Mouse (Mus musculus) neural tube, embryonic 13.5 days (tissue): Measurements from ENCODE around the gene Pdia5. TPM values are rescaled to one million over a fixed set of nuclear protein-coding genes. Genes with fewer than 3 reads are reported as not detected.

Experiments used
- ATAC-seq: fragments of 200-750 bp; cut with Nextera tagmentation; 2 replicates; pipeline ENCODE4 v1.8.0; 2017; ENCODE audit warnings: low read depth, mild to moderate bottlenecking, moderate TSS enrichment, moderate library complexity
- H3K27ac ChIP-seq: fragments of 300-500 bp; sonication (generic); replicated peaks from 2 replicates; pipeline ENCODE4 v1.5.1; 2015; ENCODE audit warnings: moderate library complexity, mild to moderate bottlenecking, inconsistent platforms
- H3K27me3 ChIP-seq: fragments of 300-500 bp; sonication (generic); 2 replicates; pipeline ENCODE4 v1.6.1; 2015; ENCODE audit warnings: mild to moderate bottlenecking, inconsistent platforms
- H3K36me3 ChIP-seq: fragments of 300-500 bp; sonication (generic); 2 replicates; pipeline ENCODE4 v1.6.1; 2015; ENCODE audit warnings: mild to moderate bottlenecking, inconsistent platforms
- H3K4me1 ChIP-seq: fragments of 300-500 bp; sonication (generic); replicated peaks from 2 replicates; pipeline ENCODE4 v1.6.1; 2015; ENCODE audit warnings: inconsistent platforms
- H3K4me2 ChIP-seq: fragments of 300-500 bp; sonication (generic); 2 replicates; pipeline ENCODE4 v1.6.1; 2015; ENCODE audit warnings: inconsistent platforms, mild to moderate bottlenecking, moderate library complexity
- H3K4me3 ChIP-seq: fragments of 300-500 bp; sonication (generic); 2 replicates; pipeline ENCODE4 v1.5.1; 2015; ENCODE audit warnings: mild to moderate bottlenecking, inconsistent platforms
- H3K9ac ChIP-seq: fragments of 300-500 bp; sonication (generic); 2 replicates; pipeline ENCODE4 v1.6.1; 2015; ENCODE audit warnings: moderate library complexity, mild to moderate bottlenecking, inconsistent platforms
- H3K9me3 ChIP-seq: fragments of 300-500 bp; sonication (generic); 2 replicates; pipeline ENCODE4 v1.6.1; 2016; ENCODE audit warnings: inconsistent platforms
- WGBS: fragments of 180-500 bp; shearing (Covaris S2); methylation state at CpG from one replicate; pipeline ENCODE4 v1.1.7; 2015; 5-methylcytosine and 5-hydroxymethylcytosine counted together
- polyA plus RNA-seq: library from polyadenylated mRNA; unstranded; fragments of >200 nt; fragmentation: Nextera tagmentation; extraction: Ambion mirVana; gene quantifications from 2 replicates; pipeline ENCODE4 v1.2.1, GENCODE M21; 2015

Pdia5 gene
- polyA plus RNA-seq: 20.3 and 22.7 TPM in 2 replicates

DNA sequence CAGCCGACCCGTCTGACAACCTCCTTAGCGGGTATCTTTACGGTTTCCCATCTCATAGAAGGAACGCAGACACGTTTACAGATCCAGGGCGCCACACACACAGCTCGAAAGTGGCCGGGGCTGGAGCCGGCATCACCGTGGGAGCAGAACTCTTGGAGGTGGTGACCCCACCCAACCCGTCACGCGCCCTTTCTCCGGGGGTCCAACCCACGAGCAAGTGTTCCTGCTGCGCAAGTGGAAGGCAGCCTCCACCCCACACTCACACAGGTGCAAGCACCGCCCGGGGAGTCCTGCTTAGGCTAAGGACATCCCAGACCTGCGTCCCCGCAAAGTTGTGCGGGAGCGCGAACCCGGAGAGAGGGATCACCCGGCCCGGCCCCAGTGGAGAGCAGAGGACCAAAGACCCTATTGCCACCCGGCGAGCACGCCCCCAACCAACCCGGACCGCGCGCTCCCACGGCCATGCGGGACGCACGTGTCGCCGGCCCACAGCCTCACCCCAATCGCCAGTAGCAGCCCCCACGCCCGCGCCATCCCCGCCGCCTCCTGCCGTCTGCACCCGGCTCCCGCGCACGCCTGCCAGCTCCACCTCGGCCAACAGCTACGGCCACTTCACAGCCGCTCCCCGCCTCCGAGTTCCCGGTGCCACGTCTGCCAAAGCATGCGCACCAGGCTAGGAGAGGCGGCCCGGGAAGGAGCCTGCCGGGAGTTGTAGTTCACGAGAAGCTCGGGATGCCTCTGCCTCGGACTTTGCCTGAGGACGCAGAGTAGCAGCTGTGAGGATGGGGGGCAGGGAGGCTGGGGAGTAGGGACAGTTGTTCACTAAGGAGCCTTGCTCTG lies at the start of gene Pdia5:
Pdia5 (minus strand) TSS at position 643 of the 840 bp plus-strand sequence.
- Histone ChIP-seq H3K27ac (no peak within 1 kb of the TSS), H3K36me3 (no peaks in the 10 kb centered on the region), H3K9me3 (no peaks in the 10 kb centered on the region), H3K4me3 (peak within 1 kb of the TSS; percentile 66), H3K4me1 (peaks cover 31% of the 10 kb centered on the region), H3K4me2 (peak within 1 kb of the TSS; percentile 98), H3K9ac (peak within 1 kb of the TSS; percentile 79), H3K27me3 (no peaks in the 10 kb centered on the region; the same call in 1 of the 2 replicates)
- under 1% methylated on average over 60 of the region's 66 CpGs for WGBS
- peak; percentile 94 for ATAC-seq

DNA sequence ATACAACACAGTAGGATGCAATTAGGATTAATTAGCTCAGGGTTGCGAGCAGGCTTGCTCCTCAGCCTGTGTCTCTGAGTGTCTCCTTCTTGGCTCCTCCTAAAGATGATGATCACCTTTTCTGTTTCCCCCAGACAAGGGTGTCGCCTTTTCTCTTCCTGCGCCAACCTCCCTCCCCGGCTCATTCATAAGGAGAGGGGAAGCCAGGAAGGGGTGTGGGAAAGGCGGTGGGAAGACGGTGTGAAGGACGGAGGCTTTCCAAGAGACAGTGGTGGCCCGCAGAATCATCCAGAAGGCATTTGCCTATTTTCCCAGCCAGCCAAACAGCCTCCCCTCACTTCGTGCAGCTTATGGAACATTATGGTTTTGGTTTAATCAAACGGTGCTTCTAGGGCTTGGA lies 48.4 kb upstream of the Pdia5 start:
- Histone ChIP-seq H3K4me3 (no peak overlapping the region), H3K4me1 (peaks cover 43% of the 10 kb centered on the region), H3K27ac (no peak overlapping the region), H3K27me3 (peaks cover 19% of the 10 kb centered on the region), H3K9ac (no peak overlapping the region), H3K36me3 (no peaks in the 10 kb centered on the region), H3K9me3 (no peaks in the 10 kb centered on the region), H3K4me2 (no peak overlapping the region)
- WGBS: 53% methylated on average over 10 of the region's 10 CpGs
- ATAC-seq: no peak

DNA sequence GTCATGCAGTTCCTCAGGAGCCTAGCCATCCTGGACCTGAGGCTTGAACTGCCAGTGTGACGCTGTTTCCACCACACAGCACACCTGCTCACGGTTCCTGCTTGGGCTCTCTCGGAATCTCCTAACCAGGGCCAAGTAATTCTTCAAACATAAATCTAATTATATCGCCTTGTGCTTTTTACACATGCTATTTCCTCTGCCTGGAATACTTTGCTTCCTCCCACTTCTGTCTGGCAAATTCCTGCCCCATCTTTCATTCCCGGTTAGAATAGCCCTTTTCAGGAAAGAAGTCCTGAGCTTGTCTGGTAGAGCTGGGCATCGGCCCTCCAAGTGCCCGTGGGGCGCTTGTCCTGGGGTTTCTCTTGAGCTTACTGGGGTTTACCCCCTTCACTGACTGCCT lies 47.0 kb upstream of the Pdia5 start:
- no peak overlapping the region for H3K4me3 ChIP-seq
- no peaks in the 10 kb centered on the region for H3K36me3 ChIP-seq
- H3K27ac ChIP-seq: no peak overlapping the region
- H3K9me3 ChIP-seq: no peaks in the 10 kb centered on the region
- peaks cover 29% of the 10 kb centered on the region for H3K4me1 ChIP-seq
- H3K27me3 ChIP-seq: peaks cover 10% of the 10 kb centered on the region
- no peak overlapping the region for H3K4me2 ChIP-seq
- ATAC-seq: no peak
- no peak overlapping the region for H3K9ac ChIP-seq
- 72% methylated on average over 8 of the region's 8 CpGs for WGBS

DNA sequence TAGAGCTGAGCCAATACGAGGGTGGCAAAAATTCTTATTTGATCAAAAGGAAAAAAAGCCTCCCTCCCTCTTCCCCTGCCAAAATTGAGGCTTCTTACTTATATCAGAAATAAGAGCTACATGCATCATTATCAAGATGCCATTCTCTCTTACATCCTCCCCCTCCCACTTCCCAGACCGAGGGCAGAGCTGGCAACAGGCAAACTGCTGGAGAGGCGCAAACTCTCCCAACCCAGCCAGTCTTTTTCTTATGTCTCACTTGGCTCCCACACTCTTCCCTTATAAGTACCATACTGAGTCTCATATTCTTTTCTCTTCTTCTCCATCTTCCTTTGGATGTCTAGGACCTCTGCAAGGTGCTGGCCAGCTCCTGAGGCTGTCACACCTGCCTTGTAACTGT lies 44.0 kb upstream of the Pdia5 start:
- ATAC-seq: no peak
- Histone ChIP-seq H3K9me3 (no peaks in the 10 kb centered on the region), H3K36me3 (no peaks in the 10 kb centered on the region), H3K4me3 (no peak overlapping the region), H3K27ac (no peak overlapping the region), H3K4me1 (peaks cover 7% of the 10 kb centered on the region; the same call in 1 of the 2 replicates), H3K27me3 (peaks cover 10% of the 10 kb centered on the region), H3K9ac (no peak overlapping the region), H3K4me2 (no peak overlapping the region)
- WGBS: 87% methylated on average over 3 of the region's 3 CpGs

DNA sequence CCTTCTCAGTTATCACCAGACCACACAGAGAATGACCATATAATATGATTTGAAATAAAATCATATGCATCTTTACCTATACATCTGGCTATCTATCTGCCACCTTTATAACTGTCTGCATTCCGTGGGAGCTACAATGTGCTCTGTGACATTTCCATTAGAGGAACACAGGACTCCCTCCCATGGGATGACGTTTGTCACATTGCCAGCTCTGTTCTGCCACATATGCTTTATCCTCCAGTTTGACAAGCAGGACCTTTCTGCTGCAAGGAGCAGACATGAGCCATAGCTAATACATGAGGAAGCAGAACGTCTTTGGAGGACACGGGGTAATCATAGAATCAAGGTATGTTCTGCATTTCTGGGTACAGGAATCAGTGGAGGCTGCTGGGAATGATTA lies 33.5 kb upstream of the Pdia5 start:
- H3K36me3 ChIP-seq: no peaks in the 10 kb centered on the region
- peaks cover 11% of the 10 kb centered on the region for H3K4me1 ChIP-seq
- no peak overlapping the region for H3K9ac ChIP-seq
- ATAC-seq: no peak
- WGBS: 67% methylated on average over 4 of the region's 4 CpGs
- H3K9me3 ChIP-seq: no peaks in the 10 kb centered on the region
- no peaks in the 10 kb centered on the region for H3K27me3 ChIP-seq
- H3K4me3 ChIP-seq: no peak overlapping the region
- H3K4me2 ChIP-seq: no peak overlapping the region
- no peak overlapping the region for H3K27ac ChIP-seq

DNA sequence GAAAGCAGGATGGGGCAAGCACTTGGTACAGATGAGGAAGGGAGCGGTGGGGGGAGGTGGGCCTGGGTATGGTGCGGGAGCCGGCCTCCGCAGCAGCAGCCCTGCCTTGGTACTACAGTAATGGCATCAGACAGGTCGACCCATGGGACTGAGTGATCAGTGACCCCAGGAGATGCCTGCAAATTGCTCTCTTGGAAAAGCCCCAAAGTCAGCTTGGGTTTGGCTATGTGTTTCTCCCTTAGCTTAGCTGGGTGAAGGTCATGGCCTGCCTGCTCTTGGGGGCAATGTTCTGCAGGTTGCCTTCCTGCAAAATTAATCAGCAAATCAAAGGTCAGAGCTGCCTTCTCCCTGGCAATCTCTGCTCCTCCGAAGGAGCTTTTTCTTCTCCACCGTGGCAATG lies 28.6 kb upstream of the Pdia5 start:
- Histone ChIP-seq H3K9me3 (no peaks in the 10 kb centered on the region), H3K27me3 (no peaks in the 10 kb centered on the region), H3K4me1 (peaks cover 44% of the 10 kb centered on the region), H3K4me2 (no peak overlapping the region), H3K4me3 (no peak overlapping the region), H3K36me3 (no peaks in the 10 kb centered on the region), H3K9ac (no peak overlapping the region), H3K27ac (no peak overlapping the region)
- WGBS: 61% methylated on average over 7 of the region's 7 CpGs
- no peak for ATAC-seq

DNA sequence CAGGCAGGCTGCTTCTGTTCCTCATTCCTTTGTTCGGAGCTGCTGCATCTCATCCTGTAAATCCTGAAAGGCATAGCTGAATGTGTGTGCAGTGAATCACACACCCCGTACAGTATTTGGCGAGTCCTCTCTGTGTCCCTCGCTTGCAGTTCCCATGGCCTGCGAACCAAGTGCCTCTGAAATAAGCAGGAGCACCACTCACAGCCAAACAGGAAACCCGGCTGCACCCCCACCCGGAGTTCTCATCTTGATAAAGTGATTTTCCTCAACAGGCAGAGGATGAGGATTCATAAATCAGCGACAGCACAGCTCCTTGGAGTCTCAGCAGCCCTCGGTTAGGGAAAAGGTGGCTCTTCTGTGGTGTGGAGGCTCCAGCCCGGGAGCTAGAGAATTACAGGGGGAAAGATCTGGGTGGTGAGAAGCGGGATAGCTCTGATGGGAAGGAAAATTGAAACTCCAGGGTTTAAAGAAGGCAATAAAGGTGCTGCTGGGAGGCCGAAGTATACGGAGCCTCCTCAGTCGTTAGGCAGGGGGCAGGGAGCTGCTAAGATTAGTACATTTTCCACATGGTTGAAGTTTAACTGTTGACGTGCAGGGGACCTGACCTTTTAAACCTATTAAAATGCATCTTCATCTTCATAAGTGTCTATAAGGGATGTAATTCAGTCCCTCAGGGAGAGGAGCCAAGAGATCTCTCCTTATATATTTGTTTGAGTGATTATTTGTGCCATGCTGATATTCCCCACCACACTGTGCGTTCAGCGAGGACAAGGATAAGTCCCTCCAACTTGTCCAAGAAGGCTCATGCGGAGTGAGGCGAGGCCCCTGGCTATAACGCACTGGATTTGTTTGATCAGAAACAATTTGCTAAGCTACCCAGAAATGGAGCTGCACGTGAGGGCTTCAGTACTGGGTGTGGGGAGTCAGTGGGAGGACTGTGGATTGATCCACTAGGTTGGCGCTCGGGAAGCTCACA lies 27.6 kb upstream of the Pdia5 start:
- Histone ChIP-seq H3K27me3 (no peaks in the 10 kb centered on the region), H3K36me3 (no peaks in the 10 kb centered on the region), H3K27ac (peak overlapping the region; percentile 25; the same call in 1 of the 2 replicates), H3K4me2 (peak overlapping the region; percentile 0; the same call in 1 of the 2 replicates), H3K4me3 (no peak overlapping the region), H3K9me3 (no peaks in the 10 kb centered on the region), H3K9ac (peak overlapping the region; percentile 2; the same call in 1 of the 2 replicates), H3K4me1 (peaks cover 43% of the 10 kb centered on the region)
- 46% methylated on average over 23 of the region's 23 CpGs for WGBS
- ATAC-seq: peak; percentile 40

DNA sequence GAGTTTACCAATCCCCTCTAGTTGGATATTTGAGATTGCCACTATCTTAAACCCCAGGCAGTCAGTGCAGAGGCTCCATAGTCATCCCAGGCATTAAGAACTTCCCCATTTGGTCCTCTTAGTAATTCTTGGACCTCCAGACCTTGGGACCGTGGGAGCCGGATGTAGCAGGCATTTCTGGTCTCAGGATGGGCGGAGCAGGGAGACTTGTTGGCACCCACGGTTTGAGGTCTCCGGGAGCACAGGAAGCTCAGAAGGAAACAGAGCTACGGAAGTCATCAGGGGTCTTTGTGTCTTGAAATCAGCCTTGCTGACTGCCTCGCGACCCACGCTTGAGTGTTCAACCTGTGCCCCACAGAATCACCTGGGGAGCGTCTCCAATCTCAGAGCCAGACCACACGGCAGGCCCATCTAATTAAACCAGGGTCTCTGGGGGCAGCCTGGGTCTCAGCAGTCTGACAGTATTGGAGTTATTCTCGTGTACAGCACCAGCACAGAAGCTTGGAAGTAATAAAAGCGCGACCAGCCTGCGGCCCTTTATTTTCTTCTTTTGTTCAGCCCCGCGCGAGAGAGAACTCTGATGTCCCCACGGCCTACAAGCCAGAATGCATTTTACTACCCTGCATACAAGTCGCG lies 25.4 kb upstream of the Pdia5 start:
- WGBS: 27% methylated on average over 21 of the region's 21 CpGs
- Histone ChIP-seq H3K27me3 (no peaks in the 10 kb centered on the region), H3K9ac (0 out of 2 replicates have a peak overlapping the region, but pooled peaks have one; percentile 26), H3K4me1 (peaks cover 43% of the 10 kb centered on the region), H3K4me3 (no peak overlapping the region), H3K4me2 (peak overlapping the region; percentile 14; the same call in 1 of the 2 replicates), H3K9me3 (no peaks in the 10 kb centered on the region), H3K36me3 (no peaks in the 10 kb centered on the region), H3K27ac (0 out of 2 replicates have a peak overlapping the region, but pooled peaks have one; percentile 5)
- peak; percentile 51; the same call in 1 of the 2 replicates for ATAC-seq

DNA sequence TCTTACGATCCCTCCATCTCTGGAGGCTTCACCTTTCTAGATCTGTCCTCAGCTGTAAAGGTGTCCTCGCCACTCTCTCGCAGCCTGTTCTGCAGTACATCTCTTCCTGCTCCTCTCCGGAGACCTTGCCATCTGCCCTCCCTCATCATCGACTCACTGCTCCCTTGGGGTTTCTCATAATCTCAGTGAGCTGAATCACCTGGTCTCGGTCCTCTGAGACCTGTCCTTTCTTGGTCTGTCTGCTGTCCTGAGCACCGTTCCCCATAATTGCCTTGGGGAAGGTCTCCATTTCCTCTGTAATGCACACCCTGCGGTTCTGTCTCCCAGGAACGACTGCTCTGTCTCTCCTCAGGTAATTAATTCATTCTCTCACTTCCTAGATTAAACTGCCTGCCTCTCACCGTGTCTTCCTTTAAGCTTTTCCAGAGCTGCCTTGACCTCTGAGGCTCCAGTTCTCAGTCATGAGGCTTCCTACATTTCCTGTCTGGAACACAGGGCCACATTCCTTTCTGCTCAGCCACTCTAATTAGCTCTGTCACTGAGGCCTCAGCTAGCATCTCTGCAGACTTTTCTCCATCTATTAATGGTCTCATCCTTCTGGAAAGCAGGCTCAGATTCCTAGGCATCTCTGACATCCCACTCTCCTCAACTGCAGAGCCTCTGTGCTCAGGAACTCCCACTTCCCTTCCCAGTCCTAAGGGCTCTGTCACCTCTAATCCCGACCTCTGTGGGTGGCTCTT lies 18.8 kb upstream of the Pdia5 start:
- H3K4me2 ChIP-seq: no peak overlapping the region
- no peaks in the 10 kb centered on the region for H3K9me3 ChIP-seq
- H3K27me3 ChIP-seq: no peaks in the 10 kb centered on the region
- H3K36me3 ChIP-seq: no peaks in the 10 kb centered on the region
- WGBS: 46% methylated on average over 11 of the region's 11 CpGs
- no peak overlapping the region for H3K27ac ChIP-seq
- no peak overlapping the region for H3K4me3 ChIP-seq
- no peak for ATAC-seq
- no peak overlapping the region for H3K9ac ChIP-seq
- peaks cover 11% of the 10 kb centered on the region; the same call in 1 of the 2 replicates for H3K4me1 ChIP-seq

DNA sequence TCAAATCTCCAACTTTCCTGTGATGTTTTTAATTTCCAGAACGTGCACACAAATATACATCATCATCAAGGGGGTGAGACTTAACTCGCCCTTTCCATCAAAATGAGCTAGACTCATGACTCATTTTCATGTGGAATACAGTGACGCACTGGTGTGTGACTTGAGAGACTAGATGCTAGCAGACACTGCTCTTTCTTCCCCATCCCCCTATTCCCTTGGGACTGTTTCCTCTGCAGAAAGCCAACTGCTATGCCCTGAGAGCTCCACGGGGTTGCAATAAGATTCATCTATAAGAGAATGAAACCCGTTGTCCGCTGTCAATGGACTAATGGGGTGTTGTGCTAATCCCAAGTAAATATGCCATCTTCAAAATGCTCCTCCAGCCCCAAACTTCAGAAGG lies 17.9 kb upstream of the Pdia5 start:
- Histone ChIP-seq H3K4me2 (no peak overlapping the region), H3K4me3 (no peak overlapping the region), H3K36me3 (no peaks in the 10 kb centered on the region), H3K27me3 (no peaks in the 10 kb centered on the region), H3K9ac (no peak overlapping the region), H3K4me1 (peaks cover 11% of the 10 kb centered on the region; the same call in 1 of the 2 replicates), H3K27ac (no peak overlapping the region), H3K9me3 (0 out of 2 replicates have a peak, but pooled peaks cover 3% of the 10 kb centered on the region)
- ATAC-seq: no peak
- WGBS: 79% methylated on average over 6 of the region's 6 CpGs

DNA sequence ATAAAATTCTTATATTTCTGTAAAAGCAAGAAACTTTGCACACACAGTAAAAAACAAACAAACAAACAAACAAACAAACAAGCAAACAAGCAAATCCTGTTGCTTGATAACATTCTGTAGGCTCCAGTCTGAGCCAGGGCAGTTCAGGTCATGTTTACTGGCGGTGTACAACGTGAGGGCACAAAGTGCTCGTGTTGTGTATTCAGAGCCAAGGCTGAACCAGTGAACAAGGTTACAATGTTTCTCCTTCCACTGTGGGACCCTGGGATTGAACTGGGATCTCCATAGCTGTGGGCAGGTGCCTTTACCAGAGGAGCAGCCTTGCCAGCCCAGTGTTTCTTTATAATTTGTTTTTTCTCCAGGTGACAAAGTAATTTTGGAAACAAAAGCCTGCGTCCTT lies 15.1 kb upstream of the Pdia5 start:
- 0 out of 2 replicates have a peak, but pooled peaks cover 3% of the 10 kb centered on the region for H3K9me3 ChIP-seq
- no peak overlapping the region for H3K4me3 ChIP-seq
- peaks cover 7% of the 10 kb centered on the region; the same call in 1 of the 2 replicates for H3K4me1 ChIP-seq
- ATAC-seq: no peak
- no peak overlapping the region for H3K27ac ChIP-seq
- no peaks in the 10 kb centered on the region for H3K36me3 ChIP-seq
- 92% methylated on average over 4 of the region's 4 CpGs for WGBS
- no peak overlapping the region for H3K9ac ChIP-seq
- H3K4me2 ChIP-seq: no peak overlapping the region
- no peaks in the 10 kb centered on the region for H3K27me3 ChIP-seq
